Mouse (Mus musculus) cortical plate, adult 2 months (tissue): ENCODE data around the gene Hspb2.

Experiments
- CTCF ChIP-seq: fragments of 200-500 bp; IDR thresholded peaks from 2 replicates; pipeline ENCODE4 v1.5.1; 2011; ENCODE audit warnings: mild to moderate bottlenecking, control low read depth, low read length; ENCODE audit not compliant: insufficient read depth; ENCODE audit errors: extremely low read depth
- POLR2A ChIP-seq: fragments of 200-500 bp; IDR thresholded peaks from 2 replicates; pipeline ENCODE4 v1.6.1; 2011; ENCODE audit warnings: mild to moderate bottlenecking, low read length, control low read depth; ENCODE audit not compliant: insufficient read depth; ENCODE audit errors: extremely low read depth

DNA sequence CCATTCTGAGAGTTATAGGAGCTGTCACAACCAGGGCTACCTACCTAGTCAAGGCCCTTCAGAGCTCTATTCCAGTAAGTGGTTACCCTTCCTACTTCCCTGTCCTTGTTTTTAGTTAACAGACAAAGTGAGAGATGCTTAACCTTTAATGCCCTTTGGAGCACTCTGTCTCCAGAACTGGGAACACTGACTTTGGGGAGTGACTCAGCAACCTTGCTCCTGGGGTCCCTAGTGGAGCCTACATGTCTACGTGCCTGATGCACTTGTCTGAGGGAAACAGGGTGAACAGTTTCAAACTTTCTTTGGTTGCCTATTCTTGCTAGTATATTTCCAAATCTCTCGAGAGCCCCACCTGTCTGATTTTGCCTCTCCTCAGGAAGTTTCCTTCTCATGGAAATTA is 9.4 kb downstream of the Hspb2 start:
- TF ChIP-seq POLR2A: no peak
- no peak for TF ChIP-seq CTCF
